Mouse (Mus musculus) sigmoid colon, adult 10 weeks (tissue): ENCODE results near the gene Kdm5b. TPM values are rescaled to one million over a fixed set of nuclear protein-coding genes. Genes with fewer than 3 reads are reported as not detected.

Experiments
- polyA plus RNA-seq: library from polyadenylated mRNA; stranded (reverse); fragments of 350-450 nt; fragmentation: Illumina TruSeq; extraction: RNeasy Lipid Tissue Mini Kit (QIAGEN cat#74804); gene quantifications from one replicate; pipeline ENCODE4 v1.2.3, GENCODE M21; 2014; ENCODE audit warnings: low read depth, low replicate concordance

Gene Kdm5b
- polyA plus RNA-seq = 20.2 TPM

GRCm38 (mm10) chr1:134559976-134560375 lies at the start of gene Kdm5b:
Kdm5b (plus strand) TSS chr1:134560171.

GRCm38 (mm10) chr1:134549632-134550132 lies 10.3 kb upstream of the Kdm5b start, which contains the start of gene Mgat4e:
Mgat4e (minus strand) TSS chr1:134549682.

GRCm38 (mm10) chr1:134646261-134646962 lies 86.4 kb downstream of the Kdm5b start, which contains the start of gene Syt2:
Syt2 (plus strand) TSS chr1:134646677.

Other genes starting within 250 kb of the Kdm5b start
- 0.79 TPM for gene Ppfia4, start 227.2 kb upstream of the Kdm5b start, polyA plus RNA-seq
- gene Tmem183a, start 198.2 kb upstream of the Kdm5b start, polyA plus RNA-seq = 184 TPM
- gene 4933406M09Rik, start 174.2 kb upstream of the Kdm5b start, polyA plus RNA-seq = not detected
- 8.3 TPM for gene Cyb5r1, start 154.6 kb upstream of the Kdm5b start, polyA plus RNA-seq
- gene Adipor1, start 144.8 kb upstream of the Kdm5b start, polyA plus RNA-seq = 74.6 TPM
- gene Klhl12, start 104.6 kb upstream of the Kdm5b start, polyA plus RNA-seq = 25.7 TPM
- gene Rabif, start 65.5 kb upstream of the Kdm5b start, polyA plus RNA-seq = 37.3 TPM
- not detected for gene Mgat4e, start 10.5 kb upstream of the Kdm5b start, polyA plus RNA-seq
- 0.47 TPM for gene Syt2, start 86.5 kb downstream of the Kdm5b start, polyA plus RNA-seq